In genomic region chr7:40762520-40762919, GRCm38 (mm10) we compare ENCODE assay signal across 9 mouse cellular contexts.
A peak's percentile ranks its signal among the peaks of the same experiment; 100 is the strongest.
DNase-seq lines count a peak whose midpoint lies in the region; ATAC-seq lines count a peak whose summit lies in the region.
"Had no signal": no experiment of that assay in that cellular context is flagged by ENCODE, and none has a peak within 500 bp of the region (broad histone marks: within the 10 kb centered on the region; RNA-seq: fewer than 3 reads in every experiment).

No protein-coding gene starts in this region.

- H3K27ac ChIP-seq in hindbrain, embryonic 15.5 days (replicated peaks): no peak overlapping the region
- H3K27ac ChIP-seq: midbrain, embryonic 12.5 days had no signal

- H3K9me3 ChIP-seq in hindbrain, embryonic 15.5 days: no peaks in the 10 kb centered on the region
- H3K9me3 ChIP-seq: midbrain, embryonic 12.5 days had no signal

- no peaks in the 10 kb centered on the region for H3K36me3 ChIP-seq in hindbrain, embryonic 15.5 days
- H3K36me3 ChIP-seq: midbrain, embryonic 12.5 days had no signal

- no peak overlapping the region for H3K4me3 ChIP-seq in hindbrain, embryonic 15.5 days
- H3K4me3 ChIP-seq: midbrain, embryonic 12.5 days had no signal

- H3K9ac ChIP-seq in hindbrain, embryonic 15.5 days: no peak overlapping the region
- H3K9ac ChIP-seq: midbrain, embryonic 12.5 days had no signal

- peaks cover 8% of the 10 kb centered on the region; the same call in 1 of the 2 replicates for H3K4me1 ChIP-seq in hindbrain, embryonic 15.5 days (replicated peaks)
- H3K4me1 ChIP-seq: midbrain, embryonic 12.5 days had no signal

- intact Hi-C loops in heart, postnatal 36 days (cut with DNase I): no loop called here

- H3K4me2 ChIP-seq in hindbrain, embryonic 15.5 days: no peak overlapping the region
- H3K4me2 ChIP-seq: midbrain, embryonic 12.5 days had no signal

- 8% methylated on average over 5 of the region's 5 CpGs for WGBS in hindbrain, embryonic 15.5 days

- DNase-seq in heart, adult 18-20 months: peak; percentile 1 to 12
- no peak for DNase-seq in heart, postnatal 36 days
- peak; percentile 3 for DNase-seq in adrenal gland, postnatal 25 days
- peak; percentile 29 to 47 for DNase-seq in layer of hippocampus, postnatal 25 days (ENCODE audit: extremely low spot score in 1 of 2, low spot score in 1 of 2)
- peak; percentile 72 for DNase-seq in right cerebral cortex, adult 18-20 months
- no peak for DNase-seq in spleen, postnatal 10 days (ENCODE audit: low spot score in 2 of 2)
- no peak for DNase-seq in thymus, adult 18-20 months

- ATAC-seq in hindbrain, embryonic 15.5 days (ENCODE audit: low FRiP score, low read depth): peak; percentile 42; the same call in 1 of the 2 replicates

- no peaks in the 10 kb centered on the region for H3K27me3 ChIP-seq in hindbrain, embryonic 15.5 days
- H3K27me3 ChIP-seq: midbrain, embryonic 12.5 days had no signal

Comparison
In these comparisons a context has a peak if more than half of its experiments do, and no peak if none do; other contexts are left out.
1. DNase-seq: peak in heart, adult 18-20 months (2 of 2), adrenal gland, postnatal 25 days (single experiment), layer of hippocampus, postnatal 25 days (2 of 2) and right cerebral cortex, adult 18-20 months (single experiment); none in heart, postnatal 36 days (0 of 2), spleen, postnatal 10 days (0 of 2) and thymus, adult 18-20 months (0 of 2).